Mouse (Mus musculus): Measurements from ENCODE around the gene Cyp2j7.

GRCm38 (mm10) chr4:96273907-96274306 lies 37.4 kb upstream of the Cyp2j7 start:
- TF ChIP-seq TAL1 (IDR thresholded peaks at IDR 0.05; ENCODE audit: low read length) (no peak), GATA1 (IDR thresholded peaks at IDR 0.05; ENCODE audit: low read length) (no peak)

Data from erythroblast, embryonic 14.5 days (primary cell).